Mouse (Mus musculus) heart, embryonic 11.5 days (tissue): ENCODE measurements around the gene Ccn2. TPM values are rescaled to one million over a fixed set of nuclear protein-coding genes. Genes with fewer than 3 reads are reported as not detected.

Experiments
- ATAC-seq: fragments of 200-750 bp; cut with Nextera tagmentation; replicated peaks from 2 replicates; pipeline ENCODE4 v1.8.0; 2017; ENCODE audit warnings: moderate library complexity; ENCODE audit not compliant: insufficient number of reproducible peaks, low FRiP score, low TSS enrichment
- H3K27ac ChIP-seq: fragments of 300-500 bp; sonication (generic); 2 replicates; pipeline ENCODE4 v1.5.1; 2014; ENCODE audit warnings: mild to moderate bottlenecking, low read depth, low read length
- H3K27me3 ChIP-seq: fragments of 300-500 bp; sonication (generic); 2 replicates; pipeline ENCODE4 v1.6.1; 2014; ENCODE audit warnings: mild to moderate bottlenecking, low read length, mixed read lengths; ENCODE audit not compliant: control insufficient read depth, insufficient read depth
- H3K36me3 ChIP-seq: fragments of 300-500 bp; sonication (generic); 2 replicates; pipeline ENCODE4 v1.6.1; 2014; ENCODE audit warnings: mild to moderate bottlenecking, low read length, moderate library complexity, mixed read lengths; ENCODE audit not compliant: control insufficient read depth, insufficient read depth
- H3K4me1 ChIP-seq: fragments of 300-500 bp; sonication (generic); 2 replicates; pipeline ENCODE4 v1.6.1; 2014; ENCODE audit warnings: low read length; ENCODE audit not compliant: control insufficient read depth, insufficient read depth
- H3K4me2 ChIP-seq: fragments of 300-500 bp; sonication (generic); 2 replicates; pipeline ENCODE4 v1.6.1; 2014; ENCODE audit warnings: mild to moderate bottlenecking, moderate library complexity
- H3K4me3 ChIP-seq: fragments of 300-500 bp; sonication (generic); 2 replicates; pipeline ENCODE4 v1.5.1; 2014; ENCODE audit warnings: low read depth, low read length
- H3K9ac ChIP-seq: fragments of 300-500 bp; sonication (generic); 2 replicates; pipeline ENCODE4 v1.6.1; 2014; ENCODE audit warnings: mild to moderate bottlenecking, low read depth, low read length, moderate library complexity
- H3K9me3 ChIP-seq: fragments of 300-500 bp; sonication (generic); replicated peaks from 2 replicates; pipeline ENCODE4 v1.6.1; 2016; ENCODE audit warnings: low read length; ENCODE audit not compliant: control insufficient read depth
- WGBS: fragments of 180-500 bp; shearing (Covaris S2); extraction: QIAGEN DNeasy Blood & Tissue Kit; methylation state at CpG from one replicate; pipeline ENCODE4 v1.1.7; 2014; ENCODE audit not compliant: insufficient replicate concordance; 5-methylcytosine and 5-hydroxymethylcytosine counted together
- polyA plus RNA-seq: library from polyadenylated mRNA; unstranded; fragments of >200 nt; fragmentation: Nextera tagmentation; extraction: Ambion mirVana; gene quantifications from 2 replicates; pipeline ENCODE4 v1.2.1, GENCODE M21; 2014

Gene Ccn2
- polyA plus RNA-seq, result 25.2 and 26.4 TPM in 2 replicates

DNA sequence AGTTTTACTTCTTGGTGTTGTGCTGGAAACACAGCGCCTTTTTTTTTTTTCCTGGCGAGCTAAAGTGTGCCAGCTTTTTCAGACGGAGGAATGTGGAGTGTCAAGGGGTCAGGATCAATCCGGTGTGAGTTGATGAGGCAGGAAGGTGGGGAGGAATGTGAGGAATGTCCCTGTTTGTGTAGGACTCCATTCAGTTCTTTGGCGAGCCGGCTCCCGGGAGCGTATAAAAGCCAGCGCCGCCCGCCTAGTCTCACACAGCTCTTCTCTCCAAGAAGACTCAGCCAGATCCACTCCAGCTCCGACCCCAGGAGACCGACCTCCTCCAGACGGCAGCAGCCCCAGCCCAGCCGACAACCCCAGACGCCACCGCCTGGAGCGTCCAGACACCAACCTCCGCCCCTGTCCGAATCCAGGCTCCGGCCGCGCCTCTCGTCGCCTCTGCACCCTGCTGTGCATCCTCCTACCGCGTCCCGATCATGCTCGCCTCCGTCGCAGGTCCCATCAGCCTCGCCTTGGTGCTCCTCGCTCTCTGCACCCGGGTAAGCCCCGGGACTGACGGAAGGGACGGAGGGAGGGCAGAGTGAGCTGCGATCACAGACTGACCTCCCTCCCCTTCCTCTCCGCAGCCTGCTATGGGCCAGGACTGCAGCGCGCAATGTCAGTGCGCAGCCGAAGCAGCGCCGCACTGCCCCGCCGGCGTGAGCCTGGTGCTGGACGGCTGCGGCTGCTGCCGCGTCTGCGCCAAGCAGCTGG, at the start of gene Ccn2:
Gene Ccn2, plus strand, starts transcription at position 193 of the 753 bp plus-strand sequence.
- peak within 1 kb of the TSS; percentile 98 for H3K9ac ChIP-seq
- no peaks in the 10 kb centered on the region for H3K36me3 ChIP-seq
- no peaks in the 10 kb centered on the region for H3K27me3 ChIP-seq
- WGBS, result under 1% methylated on average over 48 of the region's 53 CpGs
- peak within 1 kb of the TSS; percentile 99 for H3K27ac ChIP-seq
- no peaks in the 10 kb centered on the region for H3K9me3 ChIP-seq
- H3K4me3 ChIP-seq, result peak within 1 kb of the TSS; percentile 81
- H3K4me1 ChIP-seq, result peaks cover 21% of the 10 kb centered on the region
- ATAC-seq, result peak; percentile 73
- H3K4me2 ChIP-seq, result peak within 1 kb of the TSS; percentile 68

- no peak overlapping the region for H3K4me2 ChIP-seq
- no peak for ATAC-seq
- H3K36me3 ChIP-seq, result no peaks in the 10 kb centered on the region
- no peaks in the 10 kb centered on the region for H3K27me3 ChIP-seq
- H3K9me3 ChIP-seq, result no peaks in the 10 kb centered on the region
- no peak overlapping the region for H3K4me3 ChIP-seq
- H3K4me1 ChIP-seq, result no peaks in the 10 kb centered on the region
- no peak overlapping the region for H3K9ac ChIP-seq
- WGBS, result 78% methylated on average over 1 of the region's 1 CpGs
- H3K27ac ChIP-seq, result no peak overlapping the region
Observed at GRCm38 (mm10) chr10:24552870-24553269, 42.4 kb upstream of the Ccn2 start.

GRCm38 (mm10) chr10:24554091-24554490, 41.2 kb upstream of the Ccn2 start:
- Histone ChIP-seq H3K4me3 (no peak overlapping the region), H3K36me3 (no peaks in the 10 kb centered on the region), H3K9me3 (no peaks in the 10 kb centered on the region), H3K9ac (no peak overlapping the region), H3K27ac (no peak overlapping the region), H3K27me3 (no peaks in the 10 kb centered on the region), H3K4me2 (no peak overlapping the region), H3K4me1 (no peaks in the 10 kb centered on the region)
- no peak for ATAC-seq
- 10% methylated on average over 2 of the region's 2 CpGs for WGBS

GRCm38 (mm10) chr10:24558366-24558765, 36.9 kb upstream of the Ccn2 start:
- no peak for ATAC-seq
- Histone ChIP-seq H3K4me2 (no peak overlapping the region), H3K4me1 (0 out of 2 replicates have a peak, but pooled peaks cover 2% of the 10 kb centered on the region), H3K9me3 (no peaks in the 10 kb centered on the region), H3K9ac (no peak overlapping the region), H3K36me3 (no peaks in the 10 kb centered on the region), H3K27ac (no peak overlapping the region), H3K4me3 (no peak overlapping the region), H3K27me3 (no peaks in the 10 kb centered on the region)
- WGBS, result 69% methylated on average over 2 of the region's 2 CpGs

DNA sequence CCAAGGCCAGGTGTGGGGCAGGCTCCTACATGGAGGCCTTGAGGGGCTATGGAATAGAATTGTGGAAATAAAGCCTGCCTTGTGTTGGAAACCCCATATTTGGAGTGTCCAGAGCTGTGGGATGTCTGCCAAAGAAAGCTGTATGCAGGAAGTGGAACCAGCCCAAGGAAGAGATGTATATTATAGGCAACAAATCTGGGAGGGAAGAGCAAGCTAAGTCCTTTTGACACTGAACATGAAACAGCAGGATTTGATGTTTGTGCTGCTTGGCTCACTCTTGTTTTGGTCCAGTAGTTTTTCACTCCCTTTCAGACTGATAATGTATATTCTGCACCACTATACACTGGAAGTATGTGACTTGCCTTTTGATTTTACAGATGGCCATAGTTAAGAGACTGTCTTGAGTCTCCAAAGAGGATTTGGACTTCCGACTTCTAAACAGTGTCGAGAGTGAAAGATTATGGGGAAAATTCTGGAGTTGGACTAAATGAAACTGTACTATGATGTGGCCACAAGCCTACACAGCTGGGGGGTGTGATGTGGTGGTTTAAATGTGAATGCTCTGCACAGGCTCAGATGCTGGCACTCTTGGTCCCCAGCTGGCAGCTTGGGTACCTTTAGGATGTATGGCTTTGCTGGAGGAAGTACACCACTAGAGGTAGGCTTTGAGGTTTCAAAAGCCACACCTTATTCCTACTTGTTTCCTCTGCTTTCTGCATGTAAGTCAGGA, 25.4 kb upstream of the Ccn2 start:
- no peaks in the 10 kb centered on the region for H3K9me3 ChIP-seq
- no peak overlapping the region for H3K9ac ChIP-seq
- H3K4me3 ChIP-seq, result no peak overlapping the region
- H3K4me2 ChIP-seq, result no peak overlapping the region
- ATAC-seq, result no peak
- H3K36me3 ChIP-seq, result no peaks in the 10 kb centered on the region
- H3K27me3 ChIP-seq, result no peaks in the 10 kb centered on the region
- 0 out of 2 replicates have a peak overlapping the region, but pooled peaks have one; percentile 1 for H3K27ac ChIP-seq
- no peaks in the 10 kb centered on the region for H3K4me1 ChIP-seq
- WGBS, result 78% methylated on average over 2 of the region's 2 CpGs

GRCm38 (mm10) chr10:24572044-24572960, 22.9 kb upstream of the Ccn2 start:
- no peaks in the 10 kb centered on the region for H3K4me1 ChIP-seq
- H3K27me3 ChIP-seq, result no peaks in the 10 kb centered on the region
- WGBS, result 78% methylated on average over 4 of the region's 4 CpGs
- ATAC-seq, result no peak
- H3K4me3 ChIP-seq, result no peak overlapping the region
- H3K9ac ChIP-seq, result no peak overlapping the region
- no peaks in the 10 kb centered on the region for H3K9me3 ChIP-seq
- no peak overlapping the region for H3K4me2 ChIP-seq
- no peaks in the 10 kb centered on the region for H3K36me3 ChIP-seq
- no peak overlapping the region for H3K27ac ChIP-seq

DNA sequence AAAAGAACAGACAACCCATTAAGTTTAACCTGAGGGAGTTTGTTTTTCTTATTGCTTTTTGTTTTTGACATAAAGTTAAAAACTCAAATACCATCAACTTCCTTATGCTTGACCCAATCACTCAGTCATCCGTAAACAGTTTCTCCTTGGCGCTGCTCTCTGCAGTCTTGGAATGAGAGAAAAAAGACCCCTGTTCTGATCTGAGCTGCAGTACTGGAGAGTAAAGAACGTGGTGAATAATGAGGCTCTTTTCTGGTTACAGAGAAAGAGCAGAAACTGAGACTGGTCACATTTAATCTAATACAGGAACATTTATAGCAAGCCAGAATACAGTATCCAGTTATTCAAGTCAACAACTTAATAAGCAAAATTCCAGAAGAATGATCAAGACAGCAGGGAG, 21.8 kb upstream of the Ccn2 start:
- Histone ChIP-seq H3K36me3 (no peaks in the 10 kb centered on the region), H3K4me1 (no peaks in the 10 kb centered on the region), H3K4me3 (no peak overlapping the region), H3K9me3 (no peaks in the 10 kb centered on the region), H3K27ac (no peak overlapping the region), H3K9ac (no peak overlapping the region), H3K4me2 (no peak overlapping the region), H3K27me3 (no peaks in the 10 kb centered on the region)
- 63% methylated on average over 3 of the region's 3 CpGs for WGBS
- no peak for ATAC-seq

DNA sequence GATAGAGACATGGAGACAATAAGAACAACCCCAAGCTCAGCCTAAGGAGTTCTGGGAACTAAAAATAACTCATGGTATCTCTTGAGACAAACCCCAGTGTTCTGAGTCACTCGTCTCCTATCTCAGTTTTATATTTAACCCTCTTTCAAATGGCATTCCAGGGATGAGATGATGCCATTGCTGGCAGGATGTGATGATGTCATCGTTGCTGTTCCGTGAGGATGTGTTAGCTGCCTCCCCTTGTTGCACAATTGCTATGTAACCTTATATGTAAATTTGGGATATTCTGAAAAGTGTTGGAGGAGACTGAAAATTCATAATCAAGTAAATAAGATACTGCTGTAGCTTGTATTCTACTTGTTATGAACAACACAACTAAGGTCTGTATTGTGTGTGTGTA, 14.2 kb upstream of the Ccn2 start:
- Histone ChIP-seq H3K9ac (no peak overlapping the region), H3K9me3 (0 out of 2 replicates have a peak, but pooled peaks cover 2% of the 10 kb centered on the region), H3K4me3 (no peak overlapping the region), H3K27ac (no peak overlapping the region), H3K4me2 (no peak overlapping the region), H3K27me3 (no peaks in the 10 kb centered on the region), H3K36me3 (no peaks in the 10 kb centered on the region), H3K4me1 (peaks cover 9% of the 10 kb centered on the region)
- ATAC-seq, result no peak
- 27% methylated on average over 3 of the region's 3 CpGs for WGBS
